ENCODE assay signal across 8 mouse cellular contexts in genomic region chr19:42090637-42091141, GRCm38 (mm10). TPM values are rescaled to one million over a fixed set of nuclear protein-coding genes. Genes with fewer than 3 reads are reported as not detected.
DNase-seq lines count a peak whose midpoint lies in the region; ATAC-seq and TF ChIP-seq lines count a peak whose summit lies in the region.

No protein-coding gene starts in this region.

- peaks cover 16% of the 10 kb centered on the region for H3K4me1 ChIP-seq in heart, postnatal 0 days (ENCODE audit: control insufficient read depth, insufficient read depth)
- peaks cover 60% of the 10 kb centered on the region for H3K4me1 ChIP-seq in E14TG2a.4 (replicated peaks; ENCODE audit: low read depth, low read length)
- peaks cover 26% of the 10 kb centered on the region for H3K4me1 ChIP-seq in intestine, embryonic 14.5 days (replicated peaks; ENCODE audit: control insufficient read depth, insufficient read depth, low read length)
- peaks cover 37% of the 10 kb centered on the region for H3K4me1 ChIP-seq in midbrain, embryonic 13.5 days (replicated peaks)

- WGBS in heart, postnatal 0 days, result 0% methylated on average over 49 of the region's 52 CpGs
- under 1% methylated on average over 49 of the region's 52 CpGs for WGBS in intestine, embryonic 14.5 days
- WGBS in midbrain, embryonic 13.5 days, result under 1% methylated on average over 52 of the region's 52 CpGs

- TF ChIP-seq CTCF in heart, postnatal 0 days (IDR thresholded peaks at IDR 0.05; ENCODE audit: low read depth), result no peak
- no peak for TF ChIP-seq CTCF in E14TG2a.4 (conservative IDR thresholded peaks at IDR 0.05; ENCODE audit: low read length)

- peak overlapping the region; percentile 93 for H3K27ac ChIP-seq in heart, postnatal 0 days (ENCODE audit: low read depth)
- H3K27ac ChIP-seq in intestine, embryonic 14.5 days (ENCODE audit: low read depth), result peak overlapping the region; percentile 86
- H3K27ac ChIP-seq in midbrain, embryonic 13.5 days, result peak overlapping the region; percentile 89

- H3K9me3 ChIP-seq in heart, postnatal 0 days (replicated peaks; ENCODE audit: control insufficient read depth, low read length), result no peaks in the 10 kb centered on the region
- no peaks in the 10 kb centered on the region for H3K9me3 ChIP-seq in E14TG2a.4 (ENCODE audit: low read length)
- no peaks in the 10 kb centered on the region for H3K9me3 ChIP-seq in intestine, embryonic 14.5 days (ENCODE audit: control insufficient read depth, low read length)
- no peaks in the 10 kb centered on the region for H3K9me3 ChIP-seq in midbrain, embryonic 13.5 days

- H3K9ac ChIP-seq in heart, postnatal 0 days (replicated peaks; ENCODE audit: low read depth, low read length), result peak overlapping the region; percentile 90
- peak overlapping the region; percentile 79 for H3K9ac ChIP-seq in intestine, embryonic 14.5 days (ENCODE audit: low read length)
- peak overlapping the region; percentile 92 for H3K9ac ChIP-seq in midbrain, embryonic 13.5 days (replicated peaks)

- ATAC-seq in heart, postnatal 0 days (ENCODE audit: insufficient read depth, low read depth), result peak; percentile 43
- peak; percentile 71 for ATAC-seq in intestine, embryonic 14.5 days (replicated peaks; ENCODE audit: low FRiP score, low TSS enrichment, low read depth)
- ATAC-seq in midbrain, embryonic 13.5 days, result peak; percentile 76

- DNase-seq in heart, postnatal 0 days (ENCODE audit: low spot score), result peak; percentile 30
- no peak for DNase-seq in heart, postnatal 10 days
- DNase-seq in embryo, embryonic 11.5 days (ENCODE audit: low read depth, low spot score), result peak; percentile 26
- DNase-seq in intestine, embryonic 14.5 days (ENCODE audit: low spot score), result no peak
- no peak for DNase-seq in urinary bladder, postnatal 36 days (ENCODE audit: low spot score in 2 of 2)
- DNase-seq in urinary bladder, adult 2 months (ENCODE audit: low spot score), result no peak

- peaks cover 13% of the 10 kb centered on the region for H3K36me3 ChIP-seq in heart, postnatal 0 days (replicated peaks; ENCODE audit: control insufficient read depth, insufficient read depth, low read length)
- H3K36me3 ChIP-seq in E14TG2a.4 (ENCODE audit: insufficient read depth, low read length), result peaks cover 31% of the 10 kb centered on the region
- H3K36me3 ChIP-seq in intestine, embryonic 14.5 days (ENCODE audit: control insufficient read depth, insufficient read depth, low read length), result peaks cover 17% of the 10 kb centered on the region; the same call in 1 of the 2 replicates
- peaks cover 9% of the 10 kb centered on the region; the same call in 1 of the 2 replicates for H3K36me3 ChIP-seq in midbrain, embryonic 13.5 days

- H3K27me3 ChIP-seq in heart, postnatal 0 days (ENCODE audit: control insufficient read depth, insufficient read depth, low read length), result no peaks in the 10 kb centered on the region
- H3K27me3 ChIP-seq in E14TG2a.4 (ENCODE audit: insufficient read depth, low read length), result no peaks in the 10 kb centered on the region
- H3K27me3 ChIP-seq in intestine, embryonic 14.5 days (replicated peaks; ENCODE audit: control insufficient read depth, insufficient read depth, low read length), result no peaks in the 10 kb centered on the region
- no peaks in the 10 kb centered on the region for H3K27me3 ChIP-seq in midbrain, embryonic 13.5 days

- H3K4me2 ChIP-seq in heart, postnatal 0 days (ENCODE audit: low read depth, low read length), result peak overlapping the region; percentile 77
- peak overlapping the region; percentile 74 for H3K4me2 ChIP-seq in intestine, embryonic 14.5 days (ENCODE audit: low read length)
- H3K4me2 ChIP-seq in midbrain, embryonic 13.5 days (replicated peaks), result peak overlapping the region; percentile 93

- peak overlapping the region; percentile 90 for H3K4me3 ChIP-seq in heart, postnatal 0 days (ENCODE audit: low read depth, low read length)
- peak overlapping the region; percentile 93 for H3K4me3 ChIP-seq in E14TG2a.4 (replicated peaks; ENCODE audit: low read length)
- peak overlapping the region; percentile 87 for H3K4me3 ChIP-seq in intestine, embryonic 14.5 days (ENCODE audit: low read depth, low read length)
- peak overlapping the region; percentile 91 for H3K4me3 ChIP-seq in midbrain, embryonic 13.5 days (replicated peaks)

- no peak for TF ChIP-seq EP300 in heart, postnatal 0 days (IDR thresholded peaks at IDR 0.05; ENCODE audit: low read depth)

- intact Hi-C loops in heart, postnatal 10 days (cut with DNase I), result no loop called here

RNA-seq across cellular contexts. Expression of gene Pi4k2a, which starts 0.4 kb away (rescaled TPM):
- total RNA-seq in heart, postnatal 0 days (2014; rRNA removed; ENCODE audit: low replicate concordance), result 6.7 and 6.9 TPM in 2 replicates
- polyA plus RNA-seq in heart, postnatal 0 days (2015; fragmentation: Nextera tagmentation; extraction: Ambion mirVana), result 12.6 and 13.4 TPM in 2 replicates
- 10 to 100 TPM; 16.1 to 17.9 TPM for total RNA-seq in heart, postnatal 10 days (2021)
- polyA plus RNA-seq in intestine, embryonic 14.5 days (2014; fragmentation: Nextera tagmentation; extraction: Ambion mirVana), result 23.5 and 32.0 TPM in 2 replicates
- 23.6 and 29.9 TPM in 2 replicates for polyA plus RNA-seq in midbrain, embryonic 13.5 days (2015; fragmentation: Nextera tagmentation; extraction: Ambion mirVana)
- 26.0 and 26.4 TPM in 2 replicates for polyA plus RNA-seq in urinary bladder, adult 2 months (2012; rRNA removed)

RNA-seq across cellular contexts. Expression of gene Morn4, which starts 4.5 kb away (rescaled TPM):
- total RNA-seq in heart, postnatal 0 days (2014; rRNA removed; ENCODE audit: low replicate concordance), result 1.7 and 2.3 TPM in 2 replicates
- polyA plus RNA-seq in heart, postnatal 0 days (2015; fragmentation: Nextera tagmentation; extraction: Ambion mirVana), result 5.2 and 5.7 TPM in 2 replicates
- 1 to 10 TPM; 5.9 to 7.4 TPM for total RNA-seq in heart, postnatal 10 days (2021)
- polyA plus RNA-seq in intestine, embryonic 14.5 days (2014; fragmentation: Nextera tagmentation; extraction: Ambion mirVana), result 24.2 and 26.7 TPM in 2 replicates
- 128 TPM in 2 replicates for polyA plus RNA-seq in midbrain, embryonic 13.5 days (2015; fragmentation: Nextera tagmentation; extraction: Ambion mirVana)
- polyA plus RNA-seq in urinary bladder, adult 2 months (2012; rRNA removed), result 7.4 and 8.7 TPM in 2 replicates

RNA-seq across cellular contexts. Expression of gene Avpi1, which starts 38.2 kb away (rescaled TPM):
- 39.9 and 52.6 TPM in 2 replicates for total RNA-seq in heart, postnatal 0 days (2014; rRNA removed; ENCODE audit: low replicate concordance)
- 43.0 and 46.0 TPM in 2 replicates for polyA plus RNA-seq in heart, postnatal 0 days (2015; fragmentation: Nextera tagmentation; extraction: Ambion mirVana)
- 10 to 100 TPM; 10.9 to 13.1 TPM for total RNA-seq in heart, postnatal 10 days (2021)
- polyA plus RNA-seq in intestine, embryonic 14.5 days (2014; fragmentation: Nextera tagmentation; extraction: Ambion mirVana), result 33.6 and 35.2 TPM in 2 replicates
- 4.9 and 5.1 TPM in 2 replicates for polyA plus RNA-seq in midbrain, embryonic 13.5 days (2015; fragmentation: Nextera tagmentation; extraction: Ambion mirVana)
- 28.6 and 29.1 TPM in 2 replicates for polyA plus RNA-seq in urinary bladder, adult 2 months (2012; rRNA removed)

RNA-seq across cellular contexts. Expression of gene 4933411K16Rik, which starts 38.6 kb away (rescaled TPM):
- 0.15 TPM in 1 of 2 replicates, not detected in the other for total RNA-seq in heart, postnatal 0 days (2014; rRNA removed; ENCODE audit: low replicate concordance)
- not detected in 2 replicates for polyA plus RNA-seq in heart, postnatal 0 days (2015; fragmentation: Nextera tagmentation; extraction: Ambion mirVana)
- under 1 TPM; 0.24 to 0.37 TPM for total RNA-seq in heart, postnatal 10 days (2021)
- 0.13 TPM in 1 of 2 replicates, not detected in the other for polyA plus RNA-seq in intestine, embryonic 14.5 days (2014; fragmentation: Nextera tagmentation; extraction: Ambion mirVana)
- polyA plus RNA-seq in midbrain, embryonic 13.5 days (2015; fragmentation: Nextera tagmentation; extraction: Ambion mirVana), result not detected in 2 replicates
- polyA plus RNA-seq in urinary bladder, adult 2 months (2012; rRNA removed), result 0.23 and 0.24 TPM in 2 replicates

RNA-seq across cellular contexts. Expression of gene Hoga1, which starts 45.3 kb away (rescaled TPM):
- 1.2 and 1.3 TPM in 2 replicates for total RNA-seq in heart, postnatal 0 days (2014; rRNA removed; ENCODE audit: low replicate concordance)
- polyA plus RNA-seq in heart, postnatal 0 days (2015; fragmentation: Nextera tagmentation; extraction: Ambion mirVana), result 1.4 and 1.5 TPM in 2 replicates
- 1 to 10 TPM; 1.3 to 2.2 TPM for total RNA-seq in heart, postnatal 10 days (2021)
- 1.4 and 1.7 TPM in 2 replicates for polyA plus RNA-seq in intestine, embryonic 14.5 days (2014; fragmentation: Nextera tagmentation; extraction: Ambion mirVana)
- polyA plus RNA-seq in midbrain, embryonic 13.5 days (2015; fragmentation: Nextera tagmentation; extraction: Ambion mirVana), result 0.58 and 0.89 TPM in 2 replicates
- 2.4 and 2.7 TPM in 2 replicates for polyA plus RNA-seq in urinary bladder, adult 2 months (2012; rRNA removed)

Comparison
In these comparisons a context has a peak if more than half of its experiments do, and no peak if none do; other contexts are left out.
1. DNase-seq: peak in heart, postnatal 0 days (single experiment) and embryo, embryonic 11.5 days (single experiment); none in heart, postnatal 10 days (0 of 2), intestine, embryonic 14.5 days (single experiment), urinary bladder, postnatal 36 days (0 of 2) and urinary bladder, adult 2 months (single experiment).
2. Peak in every context shown above with its lines, with median percentiles within 50 percentile points of each other: ATAC-seq, H3K27ac ChIP-seq, H3K4me2 ChIP-seq, H3K4me3 ChIP-seq and H3K9ac ChIP-seq.